Mouse (Mus musculus) forebrain, embryonic 11.5 days (tissue): ENCODE data around the gene Olfr313. TPM values are rescaled to one million over a fixed set of nuclear protein-coding genes. Genes with fewer than 3 reads are reported as not detected.
"Not testable (repeated sequence)": the region's sequence is repeated elsewhere in the genome, so short reads cannot be mapped to it uniquely, and the experiment has no call there.

Experiments used
- ATAC-seq: fragments of 200-750 bp; cut with Nextera tagmentation; replicated peaks from 2 replicates; pipeline ENCODE4 v1.8.0; 2017; ENCODE audit warnings: moderate TSS enrichment; ENCODE audit not compliant: low FRiP score
- DNase-seq: peaks from one replicate; pipeline ENCODE4 v3.0.0-alpha.2; 2017; ENCODE audit warnings: low spot score
- H3K27ac ChIP-seq: fragments of 300-500 bp; sonication (generic); 2 replicates; pipeline ENCODE4 v1.5.1; 2014; ENCODE audit warnings: low read depth, low read length
- H3K27me3 ChIP-seq: fragments of 300-500 bp; sonication (generic); 2 replicates; pipeline ENCODE4 v1.6.1; 2014; ENCODE audit warnings: mild to moderate bottlenecking, low read length, mixed read lengths; ENCODE audit not compliant: control insufficient read depth, insufficient read depth
- H3K36me3 ChIP-seq: fragments of 300-500 bp; sonication (generic); 2 replicates; pipeline ENCODE4 v1.6.1; 2014; ENCODE audit warnings: mild to moderate bottlenecking, low read length, moderate library complexity, mixed read lengths; ENCODE audit not compliant: control insufficient read depth, insufficient read depth
- H3K4me1 ChIP-seq: fragments of 300-500 bp; sonication (generic); replicated peaks from 2 replicates; pipeline ENCODE4 v1.6.1; 2014; ENCODE audit warnings: low read length, mixed read lengths; ENCODE audit not compliant: control insufficient read depth, insufficient read depth
- H3K4me2 ChIP-seq: fragments of 300-500 bp; sonication (generic); 2 replicates; pipeline ENCODE4 v1.6.1; 2014; ENCODE audit warnings: low read depth, mild to moderate bottlenecking, low read length, moderate library complexity, mixed read lengths; ENCODE audit not compliant: severe bottlenecking
- H3K4me3 ChIP-seq: fragments of 300-500 bp; sonication (generic); 2 replicates; pipeline ENCODE4 v1.5.1; 2014; ENCODE audit warnings: low read depth, low read length
- H3K9ac ChIP-seq: fragments of 300-500 bp; sonication (generic); 2 replicates; pipeline ENCODE4 v1.6.1; 2014; ENCODE audit warnings: low read length
- H3K9me3 ChIP-seq: fragments of 300-500 bp; sonication (generic); 2 replicates; pipeline ENCODE4 v1.6.1; 2016; ENCODE audit warnings: low read length, mixed read lengths; ENCODE audit not compliant: control insufficient read depth
- WGBS: fragments of 180-500 bp; shearing (Covaris S2); extraction: QIAGEN DNeasy Blood & Tissue Kit; methylation state at CpG from one replicate; pipeline ENCODE4 v1.1.7; 2014; 5-methylcytosine and 5-hydroxymethylcytosine counted together
- polyA plus RNA-seq: library from polyadenylated mRNA; unstranded; fragments of >200 nt; fragmentation: Nextera tagmentation; extraction: Ambion mirVana; gene quantifications from 2 replicates; pipeline ENCODE4 v1.2.1, GENCODE M21; 2014

The Olfr313 gene
- polyA plus RNA-seq, 1 experiment from 2014 or later, result 0.07 TPM

- H3K9ac ChIP-seq, result no peak overlapping the region
- DNase-seq (no peak), ATAC-seq (no peak)
- no peak overlapping the region for H3K27ac ChIP-seq
- H3K9me3 ChIP-seq, result no peaks in the 10 kb centered on the region
- 84% methylated on average over 3 of the region's 3 CpGs for WGBS
- H3K27me3 ChIP-seq, result no peaks in the 10 kb centered on the region
- no peak overlapping the region for H3K4me3 ChIP-seq
- no peaks in the 10 kb centered on the region for H3K36me3 ChIP-seq
- H3K4me2 ChIP-seq, result no peak overlapping the region
- no peaks in the 10 kb centered on the region for H3K4me1 ChIP-seq
Observed at GRCm38 (mm10) chr11:58829764-58830163, 15.0 kb downstream of the Olfr313 start.

GRCm38 (mm10) chr11:58832541-58832940, 17.7 kb downstream of the Olfr313 start:
- not testable (repeated sequence) for H3K9ac ChIP-seq, H3K36me3 ChIP-seq, ATAC-seq, H3K9me3 ChIP-seq, H3K27ac ChIP-seq, H3K27me3 ChIP-seq, H3K4me2 ChIP-seq, H3K4me3 ChIP-seq, DNase-seq, H3K4me1 ChIP-seq
- WGBS, result 95% methylated on average over 3 of the region's 3 CpGs

GRCm38 (mm10) chr11:58838951-58839350, 24.2 kb downstream of the Olfr313 start, which contains the start of gene Olfr311:
Gene Olfr311 (plus strand): TSS chr11:58839251.
- H3K4me2 ChIP-seq, H3K36me3 ChIP-seq, H3K27ac ChIP-seq, DNase-seq, H3K4me1 ChIP-seq, H3K9me3 ChIP-seq, H3K27me3 ChIP-seq, ATAC-seq, H3K9ac ChIP-seq, H3K4me3 ChIP-seq: not testable (repeated sequence)

GRCm38 (mm10) chr11:58846919-58847461, 32.2 kb downstream of the Olfr313 start, which contains the start of gene Gm12258:
Gene Gm12258 (plus strand): TSS chr11:58847158.
- Histone ChIP-seq H3K9me3 (no peaks in the 10 kb centered on the region), H3K27ac (no peak within 1 kb of the TSS), H3K4me3 (peak within 1 kb of the TSS; percentile 74), H3K9ac (peak within 1 kb of the TSS; percentile 77), H3K27me3 (no peaks in the 10 kb centered on the region), H3K36me3 (peaks cover 4% of the 10 kb centered on the region; the same call in 1 of the 2 replicates), H3K4me2 (peak within 1 kb of the TSS; percentile 79), H3K4me1 (peaks cover 3% of the 10 kb centered on the region; the same call in 1 of the 2 replicates)
- peak; percentile 100 for ATAC-seq
- WGBS, result under 1% methylated on average over 24 of the region's 24 CpGs
- peak; percentile 86 for DNase-seq

GRCm38 (mm10) chr11:58847636-58848035, 32.8 kb downstream of the Olfr313 start:
- peak overlapping the region; percentile 79 for H3K4me2 ChIP-seq
- H3K9me3 ChIP-seq, result no peaks in the 10 kb centered on the region
- H3K27me3 ChIP-seq, result no peaks in the 10 kb centered on the region
- H3K9ac ChIP-seq, result peak overlapping the region; percentile 77
- H3K4me1 ChIP-seq, result peaks cover 3% of the 10 kb centered on the region; the same call in 1 of the 2 replicates
- peaks cover 4% of the 10 kb centered on the region; the same call in 1 of the 2 replicates for H3K36me3 ChIP-seq
- ATAC-seq (no peak), DNase-seq (no peak)
- 49% methylated on average over 9 of the region's 9 CpGs for WGBS
- H3K27ac ChIP-seq, result no peak overlapping the region
- peak overlapping the region; percentile 74 for H3K4me3 ChIP-seq

GRCm38 (mm10) chr11:58849731-58850130, 34.9 kb downstream of the Olfr313 start:
- ATAC-seq (no peak), DNase-seq (no peak)
- no peaks in the 10 kb centered on the region for H3K9me3 ChIP-seq
- no peak overlapping the region for H3K4me3 ChIP-seq
- no peaks in the 10 kb centered on the region for H3K27me3 ChIP-seq
- H3K36me3 ChIP-seq, result peaks cover 4% of the 10 kb centered on the region; the same call in 1 of the 2 replicates
- peaks cover 3% of the 10 kb centered on the region; the same call in 1 of the 2 replicates for H3K4me1 ChIP-seq
- 68% methylated on average over 2 of the region's 2 CpGs for WGBS
- no peak overlapping the region for H3K9ac ChIP-seq
- no peak overlapping the region for H3K27ac ChIP-seq
- no peak overlapping the region for H3K4me2 ChIP-seq

- Histone ChIP-seq H3K4me1 (no peaks in the 10 kb centered on the region), H3K36me3 (peaks cover 19% of the 10 kb centered on the region), H3K27me3 (no peaks in the 10 kb centered on the region), H3K4me3 (no peak overlapping the region), H3K27ac (no peak overlapping the region), H3K9ac (no peak overlapping the region), H3K9me3 (peaks cover 11% of the 10 kb centered on the region), H3K4me2 (no peak overlapping the region)
- 95% methylated on average over 8 of the region's 8 CpGs for WGBS
- ATAC-seq (no peak), DNase-seq (no peak)
Observed at GRCm38 (mm10) chr11:58860744-58861143, 45.9 kb downstream of the Olfr313 start.

GRCm38 (mm10) chr11:58867039-58867953, 52.5 kb downstream of the Olfr313 start, which contains the start of gene 2810021J22Rik:
Gene 2810021J22Rik (plus strand): TSS chr11:58867216.
- no peaks in the 10 kb centered on the region for H3K36me3 ChIP-seq
- peak within 1 kb of the TSS; percentile 71 for H3K4me2 ChIP-seq
- peak within 1 kb of the TSS; percentile 88 for H3K9ac ChIP-seq
- H3K27ac ChIP-seq, result peak within 1 kb of the TSS; percentile 64
- peak; percentile 94 for ATAC-seq
- peak; percentile 85 for DNase-seq
- H3K9me3 ChIP-seq, result no peaks in the 10 kb centered on the region
- 4% methylated on average over 37 of the region's 37 CpGs for WGBS
- H3K4me3 ChIP-seq, result peak within 1 kb of the TSS; percentile 79
- H3K4me1 ChIP-seq, result peaks cover 5% of the 10 kb centered on the region
- no peaks in the 10 kb centered on the region for H3K27me3 ChIP-seq
